Mouse (Mus musculus) small intestine, adult 10 weeks (tissue): Measurements from ENCODE around the gene Maip1. TPM values are rescaled to one million over a fixed set of nuclear protein-coding genes. Genes with fewer than 3 reads are reported as not detected.

Source experiments
- polyA plus RNA-seq: library from polyadenylated mRNA; stranded (reverse); fragments of 350-450 nt; fragmentation: Illumina TruSeq; extraction: RNeasy Lipid Tissue Mini Kit (QIAGEN cat#74804); gene quantifications from one replicate; pipeline ENCODE4 v1.2.3, GENCODE M21; 2014; ENCODE audit warnings: low replicate concordance

Gene Maip1
- 21.5 TPM for polyA plus RNA-seq

GRCm38 (mm10) chr1:57406187-57407151, at the start of gene Maip1, which contains the start of gene Tyw5:
Maip1 (plus strand) TSS chr1:57406328.
Tyw5 (minus strand) TSS chr1:57407101.

DNA sequence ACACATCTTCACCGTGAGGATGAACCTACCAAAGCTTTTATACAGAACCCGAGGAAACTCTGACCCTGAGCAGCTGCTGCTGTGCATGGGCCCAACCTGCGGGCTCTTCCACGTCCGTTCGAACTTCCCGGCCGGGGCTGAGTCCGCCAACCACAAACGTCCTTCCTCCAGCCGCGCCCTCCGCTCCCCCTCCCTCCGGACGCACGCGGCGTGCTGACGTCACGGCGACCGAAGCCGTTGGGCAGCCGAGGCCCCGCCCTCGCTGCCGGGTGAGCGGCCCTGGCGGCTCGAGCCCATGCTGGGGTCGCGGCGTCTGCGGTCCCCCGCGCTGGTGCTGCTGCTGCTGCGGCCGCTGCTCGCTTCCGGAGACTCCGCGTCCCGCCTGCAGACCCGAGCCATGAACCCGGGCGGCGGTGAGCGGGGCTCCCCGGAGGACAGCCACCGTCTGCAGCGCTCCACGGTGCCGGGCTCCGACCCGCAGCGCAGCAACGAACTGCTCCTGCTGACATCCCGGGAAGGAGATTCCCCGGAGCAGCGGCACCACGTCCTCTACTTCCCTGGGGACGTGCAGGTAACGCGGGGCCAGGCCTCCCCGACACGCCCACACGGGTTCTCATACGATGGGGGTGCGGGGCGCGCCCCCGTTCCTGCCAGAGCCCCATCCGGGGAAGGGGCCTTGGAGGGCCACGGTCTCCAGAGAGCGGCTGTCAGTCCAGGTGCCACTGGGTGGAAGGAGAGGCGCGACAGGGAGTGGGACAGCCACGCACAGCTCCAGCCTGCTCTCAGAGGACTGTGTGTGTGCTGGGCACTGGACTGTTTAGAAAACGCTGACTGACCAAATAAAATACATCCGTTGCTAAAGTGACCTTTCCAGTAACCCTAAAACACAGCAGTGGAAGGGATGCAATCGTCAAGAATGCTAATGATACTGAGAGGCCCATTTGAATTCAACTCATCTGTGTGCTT, 28.5 kb upstream of the Maip1 start, which contains the start of gene 1700066M21Rik:
Gene 1700066M21Rik, plus strand, starts transcription at position 245 of the 966 bp plus-strand sequence.

Other genes with a start within 250 kb of the Maip1 start
- gene 1700066M21Rik, start 28.7 kb upstream of the Maip1 start, polyA plus RNA-seq, result 15.8 TPM
- gene Tyw5, start 773 bp downstream of the Maip1 start, polyA plus RNA-seq, result 33.5 TPM